Mouse (Mus musculus): ENCODE data around the gene Ube3b.
A peak's percentile ranks its signal among the peaks of the same experiment; 100 is the strongest.

The Ube3b gene

DNA sequence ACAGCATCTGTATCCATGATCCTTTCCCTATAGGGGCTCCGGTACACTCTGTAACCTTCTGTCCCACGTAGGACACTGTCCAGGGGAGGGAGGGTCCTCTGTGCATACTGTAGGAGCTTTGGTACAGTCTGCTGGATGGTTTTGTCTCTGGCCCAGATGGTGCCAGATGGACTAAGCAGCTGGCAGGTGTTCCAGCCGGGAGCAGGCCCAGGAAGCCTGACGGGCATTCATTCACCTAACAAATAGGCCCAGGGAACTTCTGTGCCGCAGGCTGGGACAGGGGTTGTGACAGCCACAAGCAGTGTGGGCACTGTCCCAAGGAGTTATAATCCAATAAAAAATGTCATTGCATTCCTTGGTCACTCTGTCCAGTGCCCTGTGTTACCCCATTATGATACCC, 43.6 kb downstream of the Ube3b start:
- DNase-seq (ENCODE audit: low read depth, low spot score) = no peak

DNA sequence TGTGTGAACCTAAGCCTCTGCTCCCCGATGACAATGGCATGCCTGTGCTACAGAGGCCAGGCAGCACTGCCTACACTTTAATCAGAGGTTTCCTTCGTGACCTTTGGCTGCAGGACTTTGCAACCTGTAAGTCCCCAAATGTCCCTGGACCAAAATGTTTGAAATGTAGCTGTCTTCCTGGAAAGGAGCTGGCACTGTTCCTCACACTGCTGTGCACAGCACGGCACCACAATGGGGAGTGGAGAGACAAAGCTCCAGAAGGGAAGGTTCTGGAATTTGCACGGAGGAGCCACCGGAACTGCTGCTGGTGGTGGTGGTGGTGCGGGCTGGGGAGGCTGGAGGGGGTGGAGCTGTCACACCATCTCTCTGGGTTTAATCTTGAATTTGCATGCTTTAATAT, 46.3 kb downstream of the Ube3b start:
- no peak for DNase-seq (ENCODE audit: low read depth, low spot score)

GRCm38 (mm10) chr5:114428621-114429020, 48.2 kb downstream of the Ube3b start:
- DNase-seq (ENCODE audit: low read depth, low spot score) = no peak

DNA sequence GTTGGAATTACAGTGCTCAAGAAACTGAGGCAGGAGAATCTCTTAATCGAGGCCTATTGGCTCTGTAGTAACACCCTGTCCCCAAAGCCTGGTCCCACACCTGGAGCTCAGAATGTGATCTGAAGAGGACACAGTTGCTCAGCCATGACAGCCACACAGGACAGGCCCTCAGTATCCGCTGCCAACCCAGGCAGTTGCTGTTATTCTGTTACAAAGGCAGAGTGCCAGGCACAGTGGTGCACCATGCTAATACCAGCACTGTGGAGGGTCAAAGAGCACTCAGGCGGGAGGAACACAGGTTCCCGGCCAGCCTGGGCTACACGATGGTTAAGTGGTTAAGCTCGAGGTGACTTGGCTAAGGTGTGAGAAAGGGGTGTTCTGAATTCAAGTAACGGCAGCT, 49.4 kb downstream of the Ube3b start:
- DNase-seq (ENCODE audit: low read depth, low spot score) = no peak

DNA sequence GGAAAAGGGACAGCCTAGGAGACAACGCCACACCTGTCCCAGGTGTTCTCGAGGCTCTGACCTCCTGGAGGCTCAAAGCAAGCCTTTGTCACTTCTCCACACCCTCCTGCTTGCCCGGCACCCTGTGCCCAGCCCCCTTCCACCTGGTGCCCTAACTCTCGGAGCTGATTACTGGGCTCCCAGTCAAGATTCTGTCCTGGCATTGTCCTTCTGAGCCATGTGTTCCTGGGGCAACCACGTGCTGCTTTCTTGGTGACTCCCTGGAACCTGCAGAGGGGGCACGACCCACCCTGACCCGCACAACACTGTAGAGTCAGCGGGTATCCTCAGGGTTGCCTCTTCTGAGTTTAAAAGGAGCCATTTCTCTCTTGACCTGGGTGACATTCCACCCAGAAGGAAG, 54.0 kb downstream of the Ube3b start:
- no peak for DNase-seq (ENCODE audit: low read depth, low spot score)

DNA sequence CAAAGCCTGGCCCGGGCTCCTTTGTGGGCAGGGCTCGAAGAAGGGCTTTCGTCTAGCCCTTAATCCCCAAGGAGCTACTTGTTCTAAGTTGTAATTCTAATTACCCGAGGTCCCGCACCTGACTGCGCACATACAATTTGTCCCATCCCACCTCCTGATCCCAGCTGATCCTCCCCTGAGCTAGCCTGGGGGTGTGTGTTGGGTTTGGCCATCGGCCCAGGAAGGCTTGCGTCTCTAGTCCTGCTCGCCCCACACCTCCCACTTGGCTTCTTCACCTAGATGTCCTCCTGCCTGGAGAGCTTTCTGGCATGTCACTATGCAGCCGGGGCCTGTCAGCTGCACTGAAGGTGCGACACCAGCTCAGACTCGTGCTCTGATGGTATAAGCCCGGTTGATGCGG, 55.2 kb downstream of the Ube3b start:
- no peak for DNase-seq (ENCODE audit: low read depth, low spot score)

DNA sequence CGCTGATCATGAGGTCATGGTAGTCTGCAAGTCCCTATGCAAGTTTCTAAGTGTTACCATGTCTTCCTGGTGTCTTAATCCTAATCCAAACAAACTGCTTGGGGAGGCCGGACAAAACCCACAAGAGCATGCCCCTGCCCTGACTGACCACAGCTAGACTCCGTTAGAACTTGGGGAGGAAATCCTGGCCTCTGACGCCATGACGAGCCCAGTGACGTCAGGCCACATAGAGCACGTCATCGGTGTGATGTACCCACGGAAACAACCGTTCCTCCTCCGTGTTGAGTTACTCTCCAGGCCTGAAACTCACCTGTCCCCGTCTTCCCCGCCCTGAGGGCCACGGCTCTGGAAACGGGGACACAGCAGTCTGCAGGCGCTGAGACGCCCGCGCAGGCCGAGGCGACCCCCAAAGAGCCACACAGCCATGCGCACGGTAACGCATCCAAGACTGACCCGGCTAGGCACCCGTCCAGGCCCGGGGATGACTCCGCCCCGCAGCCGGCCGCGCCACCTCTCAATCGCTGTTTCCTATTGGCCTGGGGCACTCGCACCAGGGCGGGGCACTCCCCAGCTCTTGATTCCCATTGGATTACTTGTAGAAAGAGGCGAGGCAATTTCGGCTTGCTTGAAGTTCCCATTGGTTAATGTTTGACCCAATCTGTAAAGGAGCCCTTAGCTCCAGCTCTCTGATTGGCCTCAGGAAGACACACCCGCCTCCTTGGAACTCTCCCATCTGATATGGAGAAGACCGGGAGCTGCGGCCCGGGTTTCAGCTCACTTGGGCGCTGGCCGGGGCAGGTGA, 63.4 kb downstream of the Ube3b start, which contains the start of the genes Mmab and Mvk:
Gene Mmab (minus strand): TSS at position 495 of the 802 bp plus-strand sequence.
Gene Mvk (plus strand): TSS at position 704 of the 802 bp plus-strand sequence.
- DNase-seq (ENCODE audit: low read depth, low spot score) = peak; percentile 98

GRCm38 (mm10) chr5:114444368-114444692, 63.9 kb downstream of the Ube3b start:
- no peak for DNase-seq (ENCODE audit: low read depth, low spot score)

DNA sequence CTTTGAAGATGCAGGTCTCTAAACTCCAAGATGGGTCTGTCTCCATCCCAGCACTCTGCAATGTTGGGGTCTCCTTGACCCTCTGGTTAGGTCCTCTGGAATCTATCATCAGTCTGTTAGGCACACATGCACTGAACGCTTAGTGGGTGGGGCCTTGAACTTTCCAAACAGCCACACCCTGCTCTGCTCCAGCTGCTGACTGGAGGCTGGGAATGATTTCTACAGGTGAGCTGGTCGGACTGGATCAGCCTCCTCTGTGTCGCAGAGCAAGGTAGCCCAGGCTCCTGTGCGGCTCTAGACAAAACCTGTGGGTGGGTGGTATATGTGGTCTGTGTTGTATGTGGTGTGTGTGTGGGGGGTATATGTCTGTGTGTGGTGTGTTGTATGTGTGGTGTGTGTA, 68.6 kb downstream of the Ube3b start:
- DNase-seq (ENCODE audit: low read depth, low spot score) = no peak

- DNase-seq (ENCODE audit: low read depth, low spot score) = no peak
These were observed 75.9 kb downstream of the Ube3b start for GRCm38 (mm10) chr5:114456287-114456686.

- no peak for DNase-seq (ENCODE audit: low read depth, low spot score)
These were observed 76.7 kb downstream of the Ube3b start for GRCm38 (mm10) chr5:114456995-114457605.

DNA sequence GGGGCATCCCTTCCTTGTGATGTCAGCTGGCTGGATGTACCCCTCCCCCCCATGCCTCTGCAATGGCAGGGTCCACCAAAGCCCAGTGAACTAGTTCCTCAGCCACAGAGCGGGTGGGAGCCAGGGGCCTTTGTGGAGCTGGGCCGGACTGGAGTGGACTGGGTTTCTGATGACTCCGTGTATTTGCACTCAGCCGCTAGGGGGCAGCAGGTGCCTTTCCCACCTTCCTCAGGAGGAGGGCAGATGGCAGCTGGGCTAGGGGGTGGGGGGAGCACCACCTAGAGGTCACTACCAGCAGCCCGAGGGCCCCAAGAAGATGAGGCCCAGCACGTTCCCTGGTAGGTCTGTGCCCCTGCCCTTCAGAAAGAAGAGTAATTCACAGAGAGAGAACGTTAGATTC, 80.8 kb downstream of the Ube3b start:
- DNase-seq (ENCODE audit: low read depth, low spot score) = peak; percentile 79

GRCm38 (mm10) chr5:114462067-114463040, 81.9 kb downstream of the Ube3b start:
- no peak for DNase-seq (ENCODE audit: low read depth, low spot score)

- DNase-seq (ENCODE audit: low read depth, low spot score) = no peak
These were observed 84.2 kb downstream of the Ube3b start for GRCm38 (mm10) chr5:114464561-114464960.

DNA sequence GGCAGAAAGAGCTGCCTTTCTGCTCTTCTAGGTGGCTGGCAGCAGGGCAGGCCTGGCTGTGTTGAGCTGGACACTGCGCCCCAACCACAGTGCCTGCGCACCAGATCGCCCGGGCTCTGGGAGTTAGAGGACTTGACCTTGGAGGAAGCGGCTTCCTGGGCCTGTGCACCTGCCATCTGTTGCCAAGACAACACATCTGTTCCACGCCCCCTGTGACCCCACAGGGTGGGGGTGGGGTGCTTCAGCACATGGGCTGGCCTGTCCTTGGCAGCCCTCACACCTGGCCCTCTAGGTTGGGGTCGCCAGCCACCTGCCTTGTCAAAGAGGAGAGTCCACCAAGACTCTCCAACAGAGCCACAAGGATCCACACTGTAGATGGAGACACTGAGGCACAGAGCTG, 85.2 kb downstream of the Ube3b start:
- no peak for DNase-seq (ENCODE audit: low read depth, low spot score)

DNA sequence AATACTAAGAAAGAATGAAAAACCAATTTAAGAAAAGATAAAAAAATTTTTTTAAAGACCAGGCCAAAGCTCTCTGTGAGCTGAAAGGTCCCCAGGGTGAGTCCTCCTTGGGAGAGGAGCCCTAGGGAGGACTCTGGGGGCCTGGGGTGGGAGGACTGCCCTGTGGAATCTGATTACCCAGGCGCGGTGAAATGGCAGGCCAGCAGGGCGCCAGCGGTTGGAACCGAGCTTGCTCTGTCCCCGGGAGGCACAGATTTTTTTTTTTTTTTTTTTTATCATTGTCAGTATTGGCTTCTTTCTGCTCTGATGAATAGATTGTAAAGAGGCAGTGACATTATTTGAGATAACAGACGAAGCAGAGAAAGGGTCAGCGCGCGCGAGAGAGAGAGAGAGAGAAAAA, 86.6 kb downstream of the Ube3b start:
- DNase-seq (ENCODE audit: low read depth, low spot score) = no peak

GRCm38 (mm10) chr5:114467430-114467829, 87.0 kb downstream of the Ube3b start:
- no peak for DNase-seq (ENCODE audit: low read depth, low spot score)

DNA sequence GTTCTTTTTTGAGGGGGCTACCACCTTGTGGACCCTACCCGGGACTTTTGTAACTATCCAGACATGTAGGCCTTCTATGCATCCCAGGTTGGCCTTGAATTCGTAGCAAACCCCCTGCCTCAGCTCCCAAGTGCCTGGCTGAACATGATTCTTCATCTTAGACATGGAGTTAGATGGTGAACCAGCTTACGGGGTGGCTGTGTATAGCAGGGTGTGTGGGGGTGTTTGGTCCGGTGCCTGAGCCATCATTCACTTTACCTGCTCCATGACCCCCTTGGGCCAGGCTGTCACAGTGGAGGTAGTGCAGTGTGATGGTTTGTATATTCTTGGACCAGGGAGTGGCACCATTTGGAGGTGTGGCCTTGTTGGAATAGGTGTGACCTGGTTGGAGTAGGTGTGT, 87.6 kb downstream of the Ube3b start:
- no peak for DNase-seq (ENCODE audit: low read depth, low spot score)

DNA sequence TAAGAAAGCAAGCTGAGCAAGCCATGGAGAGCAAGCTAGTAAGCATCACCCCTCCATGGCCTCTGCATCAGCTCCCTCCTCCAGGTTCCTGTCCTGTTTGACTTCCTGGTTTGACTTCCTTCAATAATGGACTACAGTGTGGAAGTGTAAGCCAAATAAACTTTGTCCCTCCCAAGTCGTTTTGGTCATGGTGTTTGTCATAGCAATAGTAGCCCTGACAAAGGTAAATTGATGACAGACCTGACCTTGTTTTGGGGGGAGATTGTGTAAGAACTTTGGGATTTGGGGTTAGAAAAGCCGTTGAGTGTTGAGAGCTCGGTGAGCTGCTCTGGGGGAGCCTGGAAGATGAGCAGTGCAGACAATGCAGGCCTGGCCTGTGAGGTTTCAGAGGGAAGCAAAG, 90.0 kb downstream of the Ube3b start:
- no peak for DNase-seq (ENCODE audit: low read depth, low spot score)
